Mouse (Mus musculus) hindbrain, embryonic 16.5 days (tissue): ENCODE measurements around the gene Zfp983. TPM values are rescaled to one million over a fixed set of nuclear protein-coding genes. Genes with fewer than 3 reads are reported as not detected.
"Not testable (repeated sequence)": the region's sequence is repeated elsewhere in the genome, so short reads cannot be mapped to it uniquely, and the experiment has no call there.

Experiments used
- ATAC-seq: fragments of 200-750 bp; cut with Nextera tagmentation; 2 replicates; pipeline ENCODE4 v1.8.0; 2017; ENCODE audit warnings: moderate TSS enrichment, moderate library complexity
- H3K27ac ChIP-seq: fragments of 300-500 bp; sonication (generic); 2 replicates; pipeline ENCODE4 v1.5.1; 2014; ENCODE audit warnings: low read depth, mild to moderate bottlenecking, control low read depth, low read length, moderate library complexity
- H3K27me3 ChIP-seq: fragments of 300-500 bp; sonication (generic); replicated peaks from 2 replicates; pipeline ENCODE4 v1.6.1; 2014; ENCODE audit warnings: low read length; ENCODE audit not compliant: control insufficient read depth, insufficient read depth
- H3K36me3 ChIP-seq: fragments of 300-500 bp; sonication (generic); 2 replicates; pipeline ENCODE4 v1.6.1; 2014; ENCODE audit warnings: mild to moderate bottlenecking, low read length, moderate library complexity, mixed read lengths; ENCODE audit not compliant: control insufficient read depth, insufficient read depth
- H3K4me1 ChIP-seq: fragments of 300-500 bp; sonication (generic); 2 replicates; pipeline ENCODE4 v1.6.1; 2014; ENCODE audit warnings: low read depth, low read length; ENCODE audit not compliant: control insufficient read depth, insufficient read depth
- H3K4me2 ChIP-seq: fragments of 300-500 bp; sonication (generic); 2 replicates; pipeline ENCODE4 v1.6.1; 2014; ENCODE audit warnings: mild to moderate bottlenecking, low read length, control low read depth, moderate library complexity
- H3K4me3 ChIP-seq: fragments of 300-500 bp; sonication (generic); 2 replicates; pipeline ENCODE4 v1.5.1; 2014; ENCODE audit warnings: mild to moderate bottlenecking, low read length, control low read depth, moderate library complexity
- H3K9ac ChIP-seq: fragments of 300-500 bp; sonication (generic); 2 replicates; pipeline ENCODE4 v1.6.1; 2014; ENCODE audit warnings: low read depth, mild to moderate bottlenecking, control low read depth, low read length, moderate library complexity
- H3K9me3 ChIP-seq: fragments of 300-500 bp; sonication (generic); 2 replicates; pipeline ENCODE4 v1.6.1; 2014; ENCODE audit warnings: mild to moderate bottlenecking, low read length, moderate library complexity; ENCODE audit not compliant: control insufficient read depth
- WGBS: fragments of 180-500 bp; shearing (Covaris S2); extraction: QIAGEN DNeasy Blood & Tissue Kit; methylation state at CpG from one replicate; pipeline ENCODE4 v1.1.7; 2014; 5-methylcytosine and 5-hydroxymethylcytosine counted together
- polyA plus RNA-seq: library from polyadenylated mRNA; unstranded; fragments of >200 nt; fragmentation: Nextera tagmentation; extraction: Ambion mirVana; gene quantifications from 2 replicates; pipeline ENCODE4 v1.2.1, GENCODE M21; 2015

Gene Zfp983
- polyA plus RNA-seq: 10.7 and 12.9 TPM in 2 replicates

DNA sequence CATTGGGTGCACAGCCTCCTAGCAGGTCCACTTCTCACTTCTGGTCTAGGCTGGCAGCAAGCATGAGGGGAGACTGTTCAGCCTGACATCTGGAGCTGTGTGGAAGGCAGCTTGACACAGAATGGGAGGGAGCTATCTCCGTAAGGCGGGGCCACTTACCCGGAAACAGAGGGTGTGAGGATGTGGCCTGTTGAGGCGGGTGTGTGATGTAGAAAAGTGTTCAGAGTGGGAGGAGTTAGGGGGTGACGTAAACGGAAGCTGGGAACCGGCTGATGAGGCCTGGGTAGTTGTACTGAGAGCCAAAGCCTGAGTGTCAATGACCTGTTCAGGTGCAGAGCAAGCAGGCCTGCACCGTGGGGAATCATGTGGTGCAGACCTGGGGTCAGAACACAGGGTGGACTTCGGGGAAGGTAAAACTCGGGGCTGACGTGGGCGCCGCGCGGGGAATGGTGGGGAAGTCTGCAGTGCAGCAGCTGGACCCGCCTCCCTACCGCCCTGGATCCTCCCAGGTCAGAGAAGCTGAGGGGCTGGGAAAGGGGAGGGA lies at the start of gene Zfp983:
Zfp983 (plus strand) TSS at position 261 of the 544 bp plus-strand sequence.
- Histone ChIP-seq H3K27ac (peak within 1 kb of the TSS; percentile 71), H3K4me3 (peak within 1 kb of the TSS; percentile 49), H3K9ac (peak within 1 kb of the TSS; percentile 50), H3K4me2 (peak within 1 kb of the TSS; percentile 54)
- not testable (repeated sequence) for H3K4me1 ChIP-seq, H3K9me3 ChIP-seq, H3K36me3 ChIP-seq, H3K27me3 ChIP-seq
- peak; percentile 100 for ATAC-seq
- under 1% methylated on average over 17 of the region's 17 CpGs for WGBS

DNA sequence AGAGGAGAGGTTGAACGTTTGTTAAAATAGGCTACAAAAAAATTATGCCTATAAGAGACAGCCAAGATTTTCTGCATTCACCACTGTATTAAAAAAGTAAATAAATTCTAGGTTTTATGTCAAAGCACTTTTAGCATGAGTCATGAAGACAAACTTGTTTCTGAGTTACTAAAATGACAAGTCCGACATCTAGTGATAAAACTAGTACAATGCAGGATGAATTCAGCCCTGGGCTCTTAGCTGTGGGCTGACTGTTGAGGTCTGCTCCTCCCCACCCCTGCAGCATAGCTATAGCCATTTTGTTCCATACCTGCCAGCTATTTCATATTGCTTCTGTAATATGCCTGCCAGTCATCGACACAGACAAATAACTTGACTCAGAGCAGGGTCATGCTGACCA lies 34.1 kb upstream of the Zfp983 start:
- Histone ChIP-seq H3K36me3 (no peaks in the 10 kb centered on the region), H3K4me1 (no peaks in the 10 kb centered on the region), H3K27me3 (no peaks in the 10 kb centered on the region), H3K9me3 (no peaks in the 10 kb centered on the region), H3K4me2 (no peak overlapping the region), H3K4me3 (no peak overlapping the region), H3K27ac (no peak overlapping the region), H3K9ac (no peak overlapping the region)
- no peak for ATAC-seq
- 85% methylated on average over 3 of the region's 3 CpGs for WGBS

DNA sequence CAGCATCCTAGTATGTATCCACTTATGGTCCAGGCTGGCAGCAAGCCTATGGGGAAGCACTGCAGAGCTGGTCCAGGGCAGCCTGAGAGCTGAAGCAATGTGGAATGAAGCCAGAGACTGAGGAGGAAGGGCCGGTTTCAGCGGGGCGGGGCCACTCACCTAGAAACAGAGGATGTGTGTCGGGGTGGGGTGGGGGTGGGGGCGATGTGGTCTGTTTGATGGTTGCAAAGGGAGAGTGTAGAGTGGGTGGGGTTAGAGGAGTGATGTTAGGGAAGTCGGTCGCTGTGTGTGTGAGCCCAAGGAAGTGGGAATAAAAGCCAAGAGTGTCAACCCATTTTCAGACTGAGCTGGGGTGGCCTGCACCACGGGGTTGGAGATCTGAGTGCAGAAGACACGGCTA lies 33.1 kb upstream of the Zfp983 start:
- Histone ChIP-seq H3K4me1 (no peaks in the 10 kb centered on the region), H3K4me2 (no peak overlapping the region), H3K9me3 (no peaks in the 10 kb centered on the region), H3K36me3 (no peaks in the 10 kb centered on the region), H3K27me3 (no peaks in the 10 kb centered on the region), H3K27ac (no peak overlapping the region), H3K4me3 (no peak overlapping the region), H3K9ac (no peak overlapping the region)
- ATAC-seq: no peak
- WGBS: 20% methylated on average over 9 of the region's 9 CpGs

DNA sequence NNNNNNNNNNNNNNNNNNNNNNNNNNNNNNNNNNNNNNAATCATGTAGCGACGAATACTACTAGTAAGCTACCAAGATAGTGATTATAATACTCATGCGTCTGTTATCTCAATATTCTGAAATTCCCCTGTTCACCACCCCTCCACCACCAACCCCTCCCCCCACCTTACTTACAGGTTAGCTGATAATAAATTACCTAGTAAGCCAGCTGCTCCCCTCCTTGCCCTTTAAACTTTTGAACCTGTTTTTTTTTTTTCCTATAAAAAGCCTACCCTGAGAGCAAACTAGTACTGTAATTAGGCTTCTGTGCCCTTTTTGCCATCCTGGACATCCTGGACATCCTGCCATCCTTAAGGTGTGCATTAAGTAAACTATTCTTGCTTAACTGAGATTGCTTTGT lies 26.8 kb upstream of the Zfp983 start:
- Histone ChIP-seq H3K4me1 (no peaks in the 10 kb centered on the region), H3K4me2 (no peak overlapping the region), H3K27ac (no peak overlapping the region), H3K9me3 (no peaks in the 10 kb centered on the region), H3K27me3 (no peaks in the 10 kb centered on the region), H3K4me3 (no peak overlapping the region), H3K9ac (no peak overlapping the region), H3K36me3 (no peaks in the 10 kb centered on the region)
- WGBS: no CpG with 5 or more reads among the region's 3 CpGs
- ATAC-seq: no peak

DNA sequence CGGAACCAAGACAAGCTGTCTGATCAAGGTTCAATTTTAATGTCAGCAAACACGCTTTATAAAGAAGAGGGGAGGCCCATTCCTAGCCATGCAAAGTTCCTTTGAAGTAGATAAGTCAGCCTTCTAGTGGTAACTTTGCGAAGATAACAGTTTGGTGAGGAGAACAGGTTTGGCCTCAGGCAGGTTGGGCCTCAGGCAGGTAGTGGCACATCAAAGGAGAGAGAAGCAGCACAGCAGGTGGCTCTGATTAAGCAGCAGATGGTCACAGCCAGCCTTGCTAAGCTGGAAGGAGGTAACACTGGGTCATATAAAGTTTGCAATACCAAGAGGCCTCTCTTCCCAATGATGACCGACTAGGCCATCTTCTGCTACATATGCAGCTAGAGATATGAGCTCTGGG lies 14.7 kb upstream of the Zfp983 start:
- not testable (repeated sequence) for H3K4me2 ChIP-seq, H3K4me3 ChIP-seq, H3K4me1 ChIP-seq, H3K36me3 ChIP-seq, H3K9me3 ChIP-seq, ATAC-seq, H3K9ac ChIP-seq, H3K27me3 ChIP-seq, H3K27ac ChIP-seq
- 66% methylated on average over 4 of the region's 4 CpGs for WGBS

DNA sequence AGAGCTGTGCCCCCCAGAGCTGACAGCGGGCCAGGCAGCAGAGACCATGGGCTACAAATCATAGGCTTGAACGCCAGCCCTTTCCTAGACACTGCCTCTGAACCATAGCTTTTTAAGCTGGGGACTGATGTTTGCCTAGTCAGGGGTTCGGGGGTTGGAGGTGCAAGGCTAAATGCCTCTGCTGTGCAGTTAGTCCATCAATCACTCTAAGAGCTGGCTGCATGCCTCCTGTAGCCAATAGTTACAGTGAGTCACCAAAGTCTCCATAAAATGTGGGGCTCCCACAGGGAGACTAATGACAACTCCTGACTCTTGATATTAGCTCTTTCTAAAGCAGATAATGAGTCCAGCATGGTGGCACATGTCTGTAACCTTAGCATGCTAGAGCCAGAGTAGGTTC lies 1.6 kb upstream of the Zfp983 start:
- 59% methylated on average over 3 of the region's 3 CpGs for WGBS

DNA sequence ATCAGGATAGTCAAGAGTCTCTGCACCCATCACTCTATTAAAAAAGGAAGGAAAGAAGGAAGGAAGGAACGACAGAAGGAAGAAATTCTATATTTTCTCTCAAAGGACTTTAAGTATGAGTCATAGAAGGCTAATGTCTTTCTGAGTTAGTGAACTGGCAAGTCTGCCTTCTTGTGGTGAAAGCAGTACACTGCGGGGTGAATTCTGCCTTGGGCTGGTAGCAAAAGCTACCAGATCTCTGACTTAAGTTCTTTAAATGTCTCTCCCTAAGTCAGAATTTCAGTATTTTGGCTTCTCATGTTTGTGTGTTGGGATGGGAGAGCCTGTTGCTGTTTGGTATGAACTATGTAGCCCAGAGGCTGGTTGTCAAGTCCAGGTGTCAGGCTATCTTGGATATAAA lies 488 bp upstream of the Zfp983 start:
- WGBS: 29% methylated on average over 2 of the region's 2 CpGs
- peak overlapping the region; percentile 50; the same call in 1 of the 2 replicates for H3K9ac ChIP-seq
- ATAC-seq: peak; percentile 14; the same call in 1 of the 2 replicates

More for the DNA sequence above, 1.6 kb upstream of the Zfp983 start:
- no peaks in the 10 kb centered on the region for H3K36me3 ChIP-seq
- ATAC-seq: no peak
- no peak overlapping the region for H3K27ac ChIP-seq
- H3K4me1 ChIP-seq: no peaks in the 10 kb centered on the region
- H3K4me2 ChIP-seq: no peak overlapping the region
- H3K9ac ChIP-seq: no peak overlapping the region
- no peak overlapping the region for H3K4me3 ChIP-seq
- 0 out of 2 replicates have a peak, but pooled peaks cover 5% of the 10 kb centered on the region for H3K9me3 ChIP-seq
- H3K27me3 ChIP-seq: no peaks in the 10 kb centered on the region

DNA sequence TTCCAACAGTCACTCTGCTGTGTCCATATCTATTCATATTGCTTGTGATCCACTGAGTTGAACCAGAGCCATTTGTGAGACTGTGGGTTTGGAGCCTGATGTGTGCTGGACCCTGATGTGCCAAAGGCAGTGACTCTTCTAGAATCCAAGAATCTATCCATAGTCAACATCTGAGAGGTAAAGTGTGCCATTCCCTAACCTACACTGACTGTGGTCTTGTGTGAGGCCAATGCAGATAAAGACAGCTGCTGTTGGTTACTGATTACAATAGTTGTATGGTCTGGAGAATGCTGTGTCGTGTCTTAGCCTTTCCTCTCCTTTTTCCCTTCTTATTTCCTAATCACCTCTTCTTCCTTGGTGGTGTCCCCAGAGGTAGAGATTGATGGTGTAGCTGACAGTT lies 28.4 kb downstream of the Zfp983 start:
- H3K9ac ChIP-seq, H3K27me3 ChIP-seq, H3K27ac ChIP-seq, H3K4me3 ChIP-seq, ATAC-seq, H3K4me1 ChIP-seq, H3K36me3 ChIP-seq, H3K9me3 ChIP-seq, H3K4me2 ChIP-seq: not testable (repeated sequence)
- WGBS: 32% methylated on average over 1 of the region's 1 CpGs

More for the DNA sequence above, 488 bp upstream of the Zfp983 start:
- H3K4me2 ChIP-seq: peak overlapping the region; percentile 54
- H3K27me3 ChIP-seq: no peaks in the 10 kb centered on the region
- H3K9me3 ChIP-seq: 0 out of 2 replicates have a peak, but pooled peaks cover 5% of the 10 kb centered on the region
- peak overlapping the region; percentile 71 for H3K27ac ChIP-seq
- no peaks in the 10 kb centered on the region for H3K36me3 ChIP-seq
- no peaks in the 10 kb centered on the region for H3K4me1 ChIP-seq
- peak overlapping the region; percentile 49 for H3K4me3 ChIP-seq

DNA sequence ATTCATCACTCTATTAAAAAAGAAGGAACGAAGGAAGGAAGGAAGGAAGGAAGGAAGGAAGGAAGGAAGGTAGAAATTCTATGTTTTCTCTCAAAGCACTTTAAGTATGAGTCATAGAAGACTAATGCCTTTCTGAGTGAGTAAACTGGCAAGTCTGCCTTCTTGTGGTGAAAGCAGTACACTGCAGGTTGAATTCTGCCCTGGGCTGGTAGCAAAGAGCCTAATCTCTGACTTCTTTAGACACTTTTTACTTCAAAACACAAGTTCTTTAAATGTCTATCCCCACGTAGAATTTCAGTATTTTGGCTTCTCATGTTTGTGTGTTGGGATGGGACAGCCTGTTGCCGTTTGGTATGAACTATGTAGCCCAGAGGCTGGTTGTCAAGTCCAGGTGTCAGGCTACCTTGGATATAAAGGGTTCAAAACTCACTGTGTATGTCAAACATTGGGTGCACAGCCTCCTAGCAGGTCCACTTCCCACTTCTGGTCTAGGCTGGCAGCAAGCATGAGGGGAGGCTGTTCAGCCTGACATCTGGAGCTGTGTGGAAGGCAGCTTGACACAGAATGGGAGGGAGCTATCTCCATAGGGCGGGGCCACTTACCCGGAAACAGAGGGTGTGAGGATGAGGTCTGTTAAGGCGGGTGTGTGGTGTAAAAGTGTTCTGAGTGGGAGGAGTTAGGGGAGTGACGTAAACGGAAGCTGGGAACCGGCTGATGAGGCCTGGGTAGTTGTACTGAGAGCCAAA lies 29.0 kb downstream of the Zfp983 start:
- no peaks in the 10 kb centered on the region for H3K9me3 ChIP-seq
- peak overlapping the region; percentile 70 for H3K4me2 ChIP-seq
- peak overlapping the region; percentile 57 for H3K9ac ChIP-seq
- H3K4me1 ChIP-seq: no peaks in the 10 kb centered on the region; the same call in 1 of the 2 replicates
- 5% methylated on average over 9 of the region's 9 CpGs for WGBS
- H3K27ac ChIP-seq: peak overlapping the region; percentile 77
- H3K4me3 ChIP-seq: peak overlapping the region; percentile 48
- peak; percentile 99 for ATAC-seq
- H3K36me3 ChIP-seq: no peaks in the 10 kb centered on the region; the same call in 1 of the 2 replicates
- no peaks in the 10 kb centered on the region for H3K27me3 ChIP-seq
